Mouse (Mus musculus) embryonic fibroblast, embryonic 13.5 days (primary cell): ENCODE measurements at regions not wholly inside any gene's neighbourhood (a gene's known extent, or its start where the extent isn't known, plus 50 kb on each side); places are given as distances from the start of the nearest gene placed in this dataset.

Source experiments
- CTCF ChIP-seq: IDR thresholded peaks from 2 replicates; pipeline ENCODE4 v1.5.1; 2011; ENCODE audit warnings: mild to moderate bottlenecking, control low read depth, low read length, moderate library complexity, borderline replicate concordance; ENCODE audit not compliant: insufficient read depth
- POLR2A ChIP-seq: IDR thresholded peaks from 2 replicates; pipeline ENCODE4 v1.6.1; 2011; ENCODE audit warnings: low read depth, mild to moderate bottlenecking, control low read depth, low read length, moderate library complexity

GRCm38 (mm10) chr3:128040407-128041115, 144.4 kb upstream of the Fam241a start:
- TF ChIP-seq CTCF (no peak), POLR2A (no peak)
